Mouse (Mus musculus): ENCODE measurements at regions not wholly inside any gene's neighbourhood (a gene's known extent, or its start where the extent isn't known, plus 50 kb on each side); places are given as distances from the start of the nearest gene placed in this dataset.

- Histone ChIP-seq H3K9ac (no peak overlapping the region), H3K27me3 (no peaks in the 10 kb centered on the region), H3K27ac (no peak overlapping the region), H3K36me3 (no peaks in the 10 kb centered on the region), H3K4me2 (replicated peaks) (no peak overlapping the region), H3K4me1 (no peaks in the 10 kb centered on the region), H3K4me3 (no peak overlapping the region), H3K9me3 (no peaks in the 10 kb centered on the region)
- 89% methylated on average over 6 of the region's 6 CpGs for WGBS
- ATAC-seq (ENCODE audit: insufficient number of reproducible peaks, insufficient read depth, low FRiP score, low TSS enrichment), result no peak
Observed at GRCm38 (mm10) chr10:43819434-43819833, 82.1 kb downstream of the Qrsl1 start.

- H3K4me2 ChIP-seq (replicated peaks), result no peak overlapping the region
- H3K36me3 ChIP-seq, result no peaks in the 10 kb centered on the region
- peaks cover 4% of the 10 kb centered on the region for H3K9me3 ChIP-seq
- ATAC-seq (ENCODE audit: insufficient number of reproducible peaks, insufficient read depth, low FRiP score, low TSS enrichment), result no peak
- no peaks in the 10 kb centered on the region for H3K4me1 ChIP-seq
- H3K4me3 ChIP-seq, result no peak overlapping the region
- WGBS, result 68% methylated on average over 1 of the region's 1 CpGs
- H3K27ac ChIP-seq, result no peak overlapping the region
- no peak overlapping the region for H3K9ac ChIP-seq
- no peaks in the 10 kb centered on the region for H3K27me3 ChIP-seq
Observed at GRCm38 (mm10) chr10:43822615-43823014, 78.9 kb downstream of the Qrsl1 start.

GRCm38 (mm10) chr10:43824009-43824408 is 77.5 kb downstream of the Qrsl1 start:
- Histone ChIP-seq H3K4me1 (no peaks in the 10 kb centered on the region), H3K4me3 (no peak overlapping the region), H3K27me3 (no peaks in the 10 kb centered on the region), H3K27ac (no peak overlapping the region), H3K4me2 (replicated peaks) (no peak overlapping the region), H3K9me3 (peaks cover 6% of the 10 kb centered on the region), H3K9ac (no peak overlapping the region), H3K36me3 (no peaks in the 10 kb centered on the region)
- ATAC-seq (ENCODE audit: insufficient number of reproducible peaks, insufficient read depth, low FRiP score, low TSS enrichment), result no peak
- 65% methylated on average over 5 of the region's 5 CpGs for WGBS
